Mouse (Mus musculus) CH12.LX (cell line): Measurements from ENCODE around the gene Fam69b. TPM values are rescaled to one million over a fixed set of nuclear protein-coding genes. Genes with fewer than 3 reads are reported as not detected.

Source experiments
- DNase-seq: peaks from one replicate; pipeline ENCODE4 v3.0.0-alpha.2; 2013; ENCODE audit errors: extremely low read depth
- H3K27ac ChIP-seq: 2 replicates; pipeline ENCODE4 v1.5.1; 2012; ENCODE audit warnings: low read depth, mild to moderate bottlenecking, control low read depth, moderate library complexity; ENCODE audit not compliant: insufficient read depth
- H3K27me3 ChIP-seq: replicated peaks from 2 replicates; pipeline ENCODE3; 2012; ENCODE audit warnings: inconsistent platforms
- H3K36me3 ChIP-seq, 2 experiments: replicated peaks in 1 of 2; 2 replicates each; pipeline versions ENCODE3 to v1.6.1; 2012; ENCODE audit warnings: inconsistent platforms in 1 of 2, low read length in 1 of 2, mild to moderate bottlenecking in 1 of 2, mixed read lengths in 1 of 2, moderate library complexity in 1 of 2; ENCODE audit not compliant: control insufficient read depth in 1 of 2, insufficient read depth in 1 of 2
- H3K4me1 ChIP-seq, 2 experiments: 2 replicates each; pipeline ENCODE4 v1.6.1; 2012; ENCODE audit warnings: inconsistent platforms in 1 of 2, moderate library complexity in 1 of 2; ENCODE audit not compliant: insufficient read depth in 2 of 2, control insufficient read depth in 1 of 2
- H3K4me2 ChIP-seq: 2 replicates; pipeline ENCODE4 v1.6.1; 2012; ENCODE audit warnings: low read depth, mild to moderate bottlenecking, control low read depth; ENCODE audit not compliant: poor library complexity, insufficient read depth, severe bottlenecking
- H3K4me3 ChIP-seq, 3 experiments: fragments of 150-350 bp in 1 of 3; sonication (generic) in 1 of 3; replicated peaks in 1 of 3; 2 replicates each; pipeline versions ENCODE3 to v1.5.1; 2011 to 2012; ENCODE audit warnings: low read depth in 2 of 3, low read length in 2 of 3, mild to moderate bottlenecking in 2 of 3, moderate library complexity in 2 of 3, control low read depth in 1 of 3, improper control_type of control experiment in 1 of 3, inconsistent platforms in 1 of 3, mixed read lengths in 1 of 3; ENCODE audit not compliant: poor library complexity in 1 of 3
- H3K79me2 ChIP-seq: replicated peaks from 2 replicates; pipeline ENCODE4 v1.6.1; 2012; ENCODE audit warnings: mild to moderate bottlenecking, moderate library complexity; ENCODE audit not compliant: control insufficient read depth, poor library complexity, insufficient read depth, severe bottlenecking; ENCODE audit errors: extremely low read depth
- H3K9ac ChIP-seq: 2 replicates; pipeline ENCODE4 v1.6.1; 2012; ENCODE audit warnings: low read depth, mild to moderate bottlenecking, control low read depth, moderate library complexity; ENCODE audit not compliant: insufficient read depth
- H3K9me3 ChIP-seq: replicated peaks from 2 replicates; pipeline ENCODE3; 2012; ENCODE audit warnings: low read length, inconsistent platforms, mixed read lengths
- BHLHE40 ChIP-seq: IDR thresholded peaks from 2 replicates; pipeline ENCODE4 v1.6.1; 2011; ENCODE audit warnings: mild to moderate bottlenecking, low read depth, low read length, improper control_type of control experiment
- CHD1 ChIP-seq: IDR thresholded peaks from 2 replicates; pipeline ENCODE4 v1.6.1; 2012; ENCODE audit warnings: low read depth, low read length, improper control_type of control experiment, inconsistent platforms
- CTCF ChIP-seq, 2 experiments: IDR thresholded peaks in 1 of 2; conservative IDR thresholded peaks in 1 of 2; 2 replicates each; pipeline ENCODE4 v1.5.1; 2011 to 2012; ENCODE audit warnings: low read depth in 2 of 2, low read length in 2 of 2, improper control_type of control experiment in 1 of 2, inconsistent platforms in 1 of 2, mild to moderate bottlenecking in 1 of 2, moderate library complexity in 1 of 2
- ETS1 ChIP-seq: conservative IDR thresholded peaks from 2 replicates; pipeline ENCODE4 v1.6.1; 2012; ENCODE audit warnings: low read depth, mild to moderate bottlenecking, inconsistent platforms, low read length, improper control_type of control experiment, moderate library complexity
- HCFC1 ChIP-seq: IDR thresholded peaks from 2 replicates; pipeline ENCODE4 v1.6.1; 2012; ENCODE audit warnings: low read depth, mild to moderate bottlenecking, inconsistent platforms, low read length, improper control_type of control experiment
- IRF4 ChIP-seq: IDR thresholded peaks from 2 replicates; pipeline ENCODE4 v1.6.1; 2014; ENCODE audit warnings: low read depth, mild to moderate bottlenecking, inconsistent platforms, low read length, improper control_type of control experiment
- JUN ChIP-seq: IDR thresholded peaks from 2 replicates; pipeline ENCODE4 v1.6.1; 2011; ENCODE audit warnings: low read depth, mild to moderate bottlenecking, low read length, improper control_type of control experiment, moderate library complexity; ENCODE audit not compliant: insufficient read depth
- JUND ChIP-seq: conservative IDR thresholded peaks from 2 replicates; pipeline ENCODE4 v1.6.1; 2011; ENCODE audit warnings: low read depth, low read length, improper control_type of control experiment
- KAT2A ChIP-seq: IDR thresholded peaks from 2 replicates; pipeline ENCODE4 v1.6.1; 2012; ENCODE audit warnings: low read length, improper control_type of control experiment, inconsistent platforms; ENCODE audit not compliant: insufficient replicate concordance
- MAFK ChIP-seq: IDR thresholded peaks from 2 replicates; pipeline ENCODE4 v1.6.1; 2011; ENCODE audit warnings: low read length, improper control_type of control experiment; ENCODE audit not compliant: insufficient replicate concordance
- MAX ChIP-seq: IDR thresholded peaks from 2 replicates; pipeline ENCODE4 v1.6.1; 2011; ENCODE audit warnings: low read length, improper control_type of control experiment
- MXI1 ChIP-seq: IDR thresholded peaks from 2 replicates; pipeline ENCODE4 v1.6.1; 2011; ENCODE audit warnings: mild to moderate bottlenecking, low read depth, low read length, improper control_type of control experiment
- MYC ChIP-seq: IDR thresholded peaks from 2 replicates; pipeline ENCODE4 v1.6.1; 2011; ENCODE audit warnings: low read depth, mild to moderate bottlenecking, improper control_type of control experiment, low read length
- NRF1 ChIP-seq: IDR thresholded peaks from 2 replicates; pipeline ENCODE4 v1.6.1; 2014; ENCODE audit warnings: low read depth, mild to moderate bottlenecking, inconsistent platforms, low read length, improper control_type of control experiment, moderate library complexity
- POLR2AphosphoS2 ChIP-seq: IDR thresholded peaks from 2 replicates; pipeline ENCODE4 v1.6.1; 2011; ENCODE audit warnings: low read depth, low read length, improper control_type of control experiment
- RAD21 ChIP-seq: IDR thresholded peaks from 2 replicates; pipeline ENCODE4 v1.6.1; 2011; ENCODE audit warnings: low read depth, mild to moderate bottlenecking, low read length, improper control_type of control experiment, moderate library complexity
- SIN3A ChIP-seq: IDR thresholded peaks from 2 replicates; pipeline ENCODE4 v1.6.1; 2012; ENCODE audit warnings: low read length, improper control_type of control experiment, inconsistent platforms
- TBP ChIP-seq: conservative IDR thresholded peaks from 2 replicates; pipeline ENCODE4 v1.6.1; 2011; ENCODE audit warnings: low read depth, low read length, improper control_type of control experiment
- TCF12 ChIP-seq: IDR thresholded peaks from 2 replicates; pipeline ENCODE4 v1.6.1; 2014; ENCODE audit warnings: low read depth, mild to moderate bottlenecking, inconsistent platforms, low read length, improper control_type of control experiment
- ZC3H11A ChIP-seq: IDR thresholded peaks from 2 replicates; pipeline ENCODE4 v1.6.1; 2012; ENCODE audit warnings: low read depth, mild to moderate bottlenecking, inconsistent platforms, low read length, improper control_type of control experiment
- ZKSCAN1 ChIP-seq: IDR thresholded peaks from 2 replicates; pipeline ENCODE4 v1.6.1; 2012; ENCODE audit warnings: low read depth, inconsistent platforms, low read length, improper control_type of control experiment, borderline replicate concordance
- ZMIZ1 ChIP-seq: IDR thresholded peaks from 2 replicates; pipeline ENCODE4 v1.6.1; 2012; ENCODE audit warnings: low read depth, mild to moderate bottlenecking, inconsistent platforms, low read length, improper control_type of control experiment
- dilution Hi-C: fragments of 300-500 bp; cut with MboI; formaldehyde crosslinking; loops from 2 replicates; pipeline ENCODE4 v1.14.3; 2020; ENCODE audit warnings: low sequenced_read_pairs; ENCODE audit not compliant: extremely low pct_unique_long_range_greater_than_20kb, extremely low pct_ligation_motif_present
- in situ Hi-C: fragments of 300-500 bp; cut with MboI; formaldehyde crosslinking; loops from 3 replicates; pipeline ENCODE4 v1.14.3; 2019; ENCODE audit warnings: low sequenced_read_pairs, low pct_ligation_motif_present, low pct_unique_long_range_greater_than_20kb, mixed read lengths
- polyA plus RNA-seq: library from polyadenylated mRNA; unstranded; fragments of >175 nt; gene quantifications from 2 replicates; pipeline ENCODE4 v1.2.1, GENCODE M21; 2012; ENCODE audit warnings: low read depth; ENCODE audit not compliant: insufficient read length
- total RNA-seq, 2 experiments: library from RNA; depleted of rRNA; stranded (reverse); fragments of 300-350 nt in 1 of 2; fragments of >200 nt in 1 of 2; gene quantifications; 2 replicates each; pipeline ENCODE4 v1.2.3; 2012 to 2014

The Fam69b gene
- total and polyA plus RNA-seq, 3 experiments, result 0.16 to 1.2 TPM; not detected in 1

GRCm38 (mm10) chr2:26661143-26661752 lies 33.0 kb downstream of the Fam69b start:
- in situ Hi-C loops, result loop anchor here (25.0 kb wide), 1 partner anchor 576 kb away; the partner anchor contains the start of gene Sardh
- Histone ChIP-seq H3K79me2 (no peaks in the 10 kb centered on the region), H3K36me3 (no peaks in the 10 kb centered on the region), H3K4me2 (no peak overlapping the region), H3K4me1 (no peaks in the 10 kb centered on the region), H3K9ac (no peak overlapping the region), H3K9me3 (peaks cover 2% of the 10 kb centered on the region), H3K27me3 (peaks cover 30% of the 10 kb centered on the region), H3K4me3 (no peak overlapping the region), H3K27ac (no peak overlapping the region)
- DNase-seq, result no peak
- no peak for TF ChIP-seq HCFC1
- no peak for TF ChIP-seq BHLHE40
- TF ChIP-seq KAT2A, result no peak
- no peak for TF ChIP-seq JUND
- no peak for TF ChIP-seq CTCF (conservative IDR thresholded peaks at IDR 0.05 in 1 of 2, IDR thresholded peaks at IDR 0.05 in 1 of 2; ENCODE audit: low read depth in 2 of 2, low read length in 2 of 2)
- TF ChIP-seq MAFK, result no peak
- no peak for TF ChIP-seq IRF4
- TF ChIP-seq ZKSCAN1, result no peak
- TF ChIP-seq NRF1, result no peak
- TF ChIP-seq ZMIZ1, result no peak
- TF ChIP-seq JUN, result no peak
- no peak for TF ChIP-seq ETS1
- no peak for TF ChIP-seq TBP
- dilution Hi-C loops, result no loop called here

- no peak overlapping the region for H3K27ac ChIP-seq
- dilution Hi-C loops, result no loop called here
- no peak overlapping the region for H3K4me2 ChIP-seq
- H3K4me3 ChIP-seq, result no peak overlapping the region
- in situ Hi-C loops, result loop anchor here (25.0 kb wide), 1 partner anchor 575 kb away; the partner anchor contains the start of gene Sardh
- TF ChIP-seq ZC3H11A, result no peak
- TF ChIP-seq IRF4, result no peak
- no peak for TF ChIP-seq HCFC1
- no peak for TF ChIP-seq ZMIZ1
- TF ChIP-seq MAX, result no peak
- TF ChIP-seq ZKSCAN1, result no peak
- TF ChIP-seq ETS1, result no peak
- no peak for TF ChIP-seq CTCF (conservative IDR thresholded peaks at IDR 0.05 in 1 of 2, IDR thresholded peaks at IDR 0.05 in 1 of 2; ENCODE audit: low read depth in 2 of 2, low read length in 2 of 2)
- TF ChIP-seq MXI1, result no peak
- no peak for TF ChIP-seq RAD21
- no peak for TF ChIP-seq MYC
- no peak for TF ChIP-seq CHD1
- no peak for TF ChIP-seq POLR2AphosphoS2
- no peak for TF ChIP-seq TCF12
- no peak for TF ChIP-seq SIN3A
- TF ChIP-seq, all 38 proteins: peak for 0
- Histone ChIP-seq H3K36me3 (no peaks in the 10 kb centered on the region), H3K27me3 (peaks cover 31% of the 10 kb centered on the region), H3K4me1 (no peaks in the 10 kb centered on the region), H3K9me3 (peaks cover 2% of the 10 kb centered on the region), H3K79me2 (no peaks in the 10 kb centered on the region), H3K9ac (no peak overlapping the region)
- DNase-seq, result no peak
Measured at GRCm38 (mm10) chr2:26661768-26662508, 33.7 kb downstream of the Fam69b start.
